Mouse (Mus musculus): Measurements from ENCODE around the gene Kynu.

The Kynu gene

GRCm38 (mm10) chr2:43555062-43555888, at the start of gene Kynu:
Gene Kynu (plus strand): TSS chr2:43555329.
- peak; percentile 45 for DNase-seq (ENCODE audit: extremely low spot score)

- DNase-seq (ENCODE audit: extremely low spot score) = no peak
Measured at GRCm38 (mm10) chr2:43506182-43506581, 48.9 kb upstream of the Kynu start.

- peak; percentile 8 for DNase-seq (ENCODE audit: extremely low spot score)
Measured at GRCm38 (mm10) chr2:43513852-43514251, 41.3 kb upstream of the Kynu start.

GRCm38 (mm10) chr2:43534417-43534816, 20.7 kb upstream of the Kynu start:
- no peak for DNase-seq (ENCODE audit: extremely low spot score)

- DNase-seq (ENCODE audit: extremely low spot score) = no peak
Measured at GRCm38 (mm10) chr2:43542615-43543014, 12.5 kb upstream of the Kynu start.

GRCm38 (mm10) chr2:43545665-43546064, 9.5 kb upstream of the Kynu start:
- DNase-seq (ENCODE audit: extremely low spot score) = no peak

- DNase-seq (ENCODE audit: extremely low spot score) = no peak
Measured at GRCm38 (mm10) chr2:43546448-43546847, 8.7 kb upstream of the Kynu start.

- DNase-seq (ENCODE audit: extremely low spot score) = no peak
Measured at GRCm38 (mm10) chr2:43554216-43554615, 913 bp upstream of the Kynu start.

GRCm38 (mm10) chr2:43555889-43556285, 758 bp downstream of the Kynu start:
- no peak for DNase-seq (ENCODE audit: extremely low spot score)

- DNase-seq (ENCODE audit: extremely low spot score) = no peak
Measured at GRCm38 (mm10) chr2:43556985-43557384, 1.9 kb downstream of the Kynu start.

GRCm38 (mm10) chr2:43561209-43561608, 6.1 kb downstream of the Kynu start:
- DNase-seq (ENCODE audit: extremely low spot score) = no peak

- no peak for DNase-seq (ENCODE audit: extremely low spot score)
Measured at GRCm38 (mm10) chr2:43562779-43563178, 7.7 kb downstream of the Kynu start.

GRCm38 (mm10) chr2:43568406-43568805, 13.3 kb downstream of the Kynu start:
- DNase-seq (ENCODE audit: extremely low spot score) = no peak

- no peak for DNase-seq (ENCODE audit: extremely low spot score)
Measured at GRCm38 (mm10) chr2:43573526-43573925, 18.4 kb downstream of the Kynu start.

GRCm38 (mm10) chr2:43583243-43583812, 28.2 kb downstream of the Kynu start:
- no peak for DNase-seq (ENCODE audit: extremely low spot score)

GRCm38 (mm10) chr2:43585508-43585907, 30.4 kb downstream of the Kynu start:
- no peak for DNase-seq (ENCODE audit: extremely low spot score)

GRCm38 (mm10) chr2:43587832-43588231, 32.7 kb downstream of the Kynu start:
- no peak for DNase-seq (ENCODE audit: extremely low spot score)

- DNase-seq (ENCODE audit: extremely low spot score) = no peak
Measured at GRCm38 (mm10) chr2:43592001-43592704, 37.0 kb downstream of the Kynu start.

- DNase-seq (ENCODE audit: extremely low spot score) = peak; percentile 51
Measured at GRCm38 (mm10) chr2:43613571-43613970, 58.4 kb downstream of the Kynu start.

GRCm38 (mm10) chr2:43621140-43621539, 66.0 kb downstream of the Kynu start:
- DNase-seq (ENCODE audit: extremely low spot score) = no peak

- peak; percentile 4 for DNase-seq (ENCODE audit: extremely low spot score)
Measured at GRCm38 (mm10) chr2:43622844-43623243, 67.7 kb downstream of the Kynu start.

GRCm38 (mm10) chr2:43631786-43632185, 76.7 kb downstream of the Kynu start:
- no peak for DNase-seq (ENCODE audit: extremely low spot score)

- no peak for DNase-seq (ENCODE audit: extremely low spot score)
Measured at GRCm38 (mm10) chr2:43636498-43636897, 81.4 kb downstream of the Kynu start.
